Mouse (Mus musculus) heart, adult 2 months (tissue): ENCODE data around the gene Slc39a11.

Source experiments
- CTCF ChIP-seq: fragments of 200-600 bp; IDR thresholded peaks from 2 replicates; pipeline ENCODE4 v1.8.1; 2022; ENCODE audit warnings: antibody characterized with exemption, mild to moderate bottlenecking, moderate library complexity
- EP300 ChIP-seq: fragments of 200-500 bp; IDR thresholded peaks from 2 replicates; pipeline ENCODE4 v1.6.1; 2011; ENCODE audit warnings: low read depth, low read length, control low read depth; ENCODE audit not compliant: insufficient read depth

GRCm38 (mm10) chr11:113668857-113669256 lies 19.0 kb upstream of the Slc39a11 start:
- no peak for TF ChIP-seq CTCF
- no peak for TF ChIP-seq EP300
